Mouse (Mus musculus) yolk sac, embryonic 10.5 days (tissue): ENCODE data around the gene Ppfibp1.

Source experiments
- DNase-seq: peaks from one replicate; pipeline ENCODE4 v3.0.0-alpha.2; 2017; ENCODE audit warnings: low spot score

Ppfibp1 gene

DNA sequence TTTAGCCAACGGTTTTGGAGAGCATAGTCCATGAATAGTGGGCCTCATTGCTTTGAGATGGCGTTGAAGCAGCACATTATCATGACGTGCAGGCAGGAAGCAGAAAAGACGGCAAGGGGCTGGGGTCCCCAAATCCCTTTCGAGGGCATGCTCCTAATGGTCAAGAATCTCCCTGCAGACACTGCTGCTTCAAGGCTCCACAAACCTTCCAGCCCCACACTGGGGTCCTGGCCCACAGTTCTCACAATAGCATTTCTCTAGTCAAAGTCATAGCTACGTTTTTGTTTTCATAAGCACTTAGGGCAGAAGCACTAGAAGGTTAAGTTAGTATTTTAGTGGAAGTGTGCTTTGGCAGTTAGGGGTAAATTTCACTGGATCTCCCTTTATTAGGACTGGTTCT lies 107.6 kb downstream of the Ppfibp1 start:
- DNase-seq, result no peak

DNA sequence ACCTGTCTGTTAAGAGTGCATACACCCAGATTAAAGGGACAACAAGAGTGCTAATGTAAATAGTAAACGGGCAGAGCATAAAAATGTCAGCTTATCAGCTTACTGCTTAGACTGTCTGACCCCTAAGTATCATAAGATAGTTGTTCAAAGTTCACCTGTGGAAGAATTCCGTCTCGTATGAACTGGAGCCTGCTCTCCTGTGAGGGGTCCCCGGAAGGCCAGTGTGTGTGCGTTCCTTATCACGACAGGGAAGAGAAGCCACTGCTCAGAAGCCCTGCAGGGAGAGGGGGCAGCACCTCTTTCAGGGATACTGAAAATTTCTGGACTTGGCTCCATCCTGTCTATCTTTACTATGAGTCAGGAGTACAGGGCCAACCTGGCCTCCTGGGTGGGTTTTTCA lies 108.7 kb downstream of the Ppfibp1 start:
- DNase-seq, result no peak

GRCm38 (mm10) chr6:146998710-146999109 lies 110.4 kb downstream of the Ppfibp1 start:
- no peak for DNase-seq

DNA sequence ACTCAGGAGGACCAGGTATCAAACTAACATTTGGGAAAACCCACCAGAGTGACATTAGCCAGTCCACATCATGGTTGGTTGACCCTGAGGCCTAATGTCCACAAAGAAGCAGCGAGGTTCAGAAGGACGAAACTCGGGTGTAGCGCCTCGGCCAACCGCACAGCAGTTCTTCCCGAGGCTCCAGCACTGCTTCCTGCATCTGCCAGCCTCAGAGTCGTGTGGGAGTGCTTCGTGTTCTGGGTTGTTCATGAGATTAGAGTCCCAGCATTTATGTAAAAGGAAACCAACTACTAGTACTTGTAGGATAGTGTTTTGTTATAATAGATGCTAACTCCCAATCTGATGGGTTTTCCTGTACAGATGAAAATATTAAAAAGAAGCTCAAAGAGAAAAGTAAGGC lies 111.0 kb downstream of the Ppfibp1 start:
- DNase-seq, result no peak

- DNase-seq, result no peak
Measured at GRCm38 (mm10) chr6:146999755-147000154, 111.5 kb downstream of the Ppfibp1 start.

DNA sequence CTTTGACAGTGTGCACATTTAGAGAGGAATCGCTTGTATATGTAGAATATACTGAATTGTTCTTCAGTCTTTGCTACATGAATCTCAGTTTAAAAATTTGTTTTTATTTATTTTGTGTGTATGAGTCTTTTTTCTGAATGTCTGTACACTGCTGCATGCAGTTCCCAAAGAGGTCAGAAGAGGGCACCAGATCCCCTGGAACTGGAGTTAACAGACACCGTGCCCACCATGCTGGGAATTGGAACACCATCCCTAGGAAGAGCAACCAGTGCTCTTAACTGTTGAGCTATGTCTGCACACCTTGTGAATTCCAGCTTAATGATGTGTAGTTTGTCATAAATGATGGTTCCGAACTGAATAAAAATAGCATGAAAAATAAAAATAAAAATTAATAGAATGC lies 119.9 kb downstream of the Ppfibp1 start:
- DNase-seq, result no peak

DNA sequence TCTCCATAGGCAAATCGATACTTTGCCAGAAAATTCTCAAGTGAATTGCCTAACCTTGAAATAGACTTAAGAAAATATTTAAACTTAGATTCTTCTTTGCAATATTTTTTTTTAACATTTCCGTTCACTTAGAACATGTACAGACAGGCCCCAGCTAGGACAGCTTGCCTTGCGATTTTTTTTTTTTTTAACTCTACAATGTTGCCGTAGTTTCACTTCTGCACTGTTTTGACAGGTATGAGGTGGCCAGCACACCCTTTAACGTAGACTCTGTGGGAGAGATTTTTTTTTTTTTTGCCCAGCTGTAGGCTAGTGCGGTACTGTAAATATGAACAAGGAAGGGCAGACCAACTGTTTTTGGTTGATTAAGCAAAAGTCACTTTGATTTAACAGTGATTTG lies 122.1 kb downstream of the Ppfibp1 start:
- no peak for DNase-seq

GRCm38 (mm10) chr6:147010811-147011520 lies 122.7 kb downstream of the Ppfibp1 start:
- DNase-seq, result no peak

DNA sequence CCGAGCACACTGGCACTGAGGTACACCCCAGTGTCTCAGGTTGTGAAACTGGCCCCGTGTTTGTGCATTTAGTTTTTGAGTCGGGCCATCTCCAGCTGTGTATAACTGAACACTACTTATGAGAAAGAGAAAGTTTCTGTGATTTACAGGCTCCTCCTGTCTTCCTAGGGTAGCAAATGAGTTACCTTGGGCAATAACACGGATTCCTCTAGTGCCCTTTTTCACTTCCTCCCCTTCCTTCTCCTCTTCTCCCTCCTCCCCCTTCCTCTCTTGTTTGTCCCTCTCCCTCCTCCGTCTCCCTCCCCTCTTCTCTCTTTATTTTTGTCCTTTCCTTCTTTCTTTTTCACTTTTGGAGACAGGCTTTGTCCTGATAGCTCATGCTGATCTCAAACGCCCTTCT lies 123.3 kb downstream of the Ppfibp1 start:
- no peak for DNase-seq

GRCm38 (mm10) chr6:147011977-147012376 lies 123.7 kb downstream of the Ppfibp1 start:
- no peak for DNase-seq

GRCm38 (mm10) chr6:147013546-147013945 lies 125.3 kb downstream of the Ppfibp1 start:
- DNase-seq, result no peak

DNA sequence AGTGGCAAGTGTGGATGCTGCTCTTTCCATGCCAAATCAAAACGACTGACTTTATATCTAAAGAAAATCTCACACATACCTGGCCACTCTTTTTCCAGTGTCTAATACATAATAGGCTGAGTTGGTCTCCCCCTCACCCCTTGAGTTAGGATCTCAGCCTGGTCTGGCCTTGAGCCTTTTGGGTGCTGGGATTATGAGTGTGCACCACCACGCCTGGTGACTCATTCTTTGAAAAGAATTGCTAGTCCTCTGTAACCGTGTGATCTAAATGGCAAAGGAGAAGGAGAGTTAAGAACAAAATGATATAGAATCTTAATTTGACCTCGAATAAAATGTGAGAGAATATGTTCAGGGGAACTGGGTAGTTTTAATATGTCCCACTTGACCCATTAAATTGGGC lies 129.6 kb downstream of the Ppfibp1 start:
- no peak for DNase-seq

- no peak for DNase-seq
Measured at GRCm38 (mm10) chr6:147018364-147018763, 130.1 kb downstream of the Ppfibp1 start.

- DNase-seq, result no peak
Measured at GRCm38 (mm10) chr6:147021181-147021580, 132.9 kb downstream of the Ppfibp1 start.

GRCm38 (mm10) chr6:147022375-147023132 lies 134.3 kb downstream of the Ppfibp1 start:
- DNase-seq, result no peak

DNA sequence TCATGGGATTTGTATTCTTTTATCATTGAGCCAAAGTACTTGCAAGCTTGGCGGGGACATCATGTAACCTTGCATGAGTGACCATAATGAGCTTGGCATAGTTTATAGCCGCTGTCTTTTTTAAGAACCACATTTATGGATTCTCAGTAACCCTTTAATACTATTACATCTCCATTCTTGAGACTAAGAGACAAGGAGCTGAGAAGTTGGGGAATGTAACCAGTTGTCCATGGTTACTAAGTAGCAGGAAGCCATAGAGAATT lies 134.8 kb downstream of the Ppfibp1 start:
- DNase-seq, result no peak

DNA sequence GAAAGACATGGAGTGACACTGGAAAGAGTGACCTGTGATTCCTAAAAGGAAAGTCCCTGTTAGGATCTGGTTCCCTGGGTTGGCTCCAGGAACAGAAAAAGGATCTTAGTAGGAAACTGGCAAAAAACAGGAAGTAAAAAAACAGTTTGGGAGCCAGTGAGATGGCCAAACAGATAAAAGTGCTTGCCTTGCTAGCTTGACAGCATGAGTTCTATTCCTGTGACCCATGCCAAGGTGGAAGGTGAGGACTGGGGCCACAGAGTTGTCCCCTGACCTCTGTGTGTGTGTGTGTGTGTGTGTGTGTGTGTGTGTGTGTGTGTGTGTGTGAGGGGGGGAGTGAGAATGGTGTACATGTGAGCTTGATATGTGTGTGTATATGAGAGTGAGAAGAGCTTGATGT lies 135.3 kb downstream of the Ppfibp1 start:
- no peak for DNase-seq

DNA sequence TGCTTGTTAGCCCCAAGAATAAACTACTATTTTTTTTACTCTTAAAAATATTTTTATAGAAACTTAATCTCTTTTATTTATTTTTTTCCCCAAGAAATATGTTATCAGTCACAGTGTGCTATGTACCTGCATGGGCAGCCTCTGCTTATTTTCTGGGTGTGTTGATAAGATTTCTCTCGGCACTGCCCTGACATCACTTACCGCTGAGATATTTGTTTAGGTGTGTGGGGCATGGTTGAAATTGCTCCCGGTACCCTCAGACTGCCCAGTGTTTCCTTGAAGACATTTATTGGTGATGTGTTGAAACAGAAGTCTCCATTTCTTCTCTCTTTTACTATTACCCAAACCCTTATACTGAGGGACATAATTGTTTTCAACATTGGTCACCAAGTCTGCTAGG lies 136.5 kb downstream of the Ppfibp1 start:
- DNase-seq, result no peak

GRCm38 (mm10) chr6:147028396-147028795 lies 140.1 kb downstream of the Ppfibp1 start:
- DNase-seq, result no peak

DNA sequence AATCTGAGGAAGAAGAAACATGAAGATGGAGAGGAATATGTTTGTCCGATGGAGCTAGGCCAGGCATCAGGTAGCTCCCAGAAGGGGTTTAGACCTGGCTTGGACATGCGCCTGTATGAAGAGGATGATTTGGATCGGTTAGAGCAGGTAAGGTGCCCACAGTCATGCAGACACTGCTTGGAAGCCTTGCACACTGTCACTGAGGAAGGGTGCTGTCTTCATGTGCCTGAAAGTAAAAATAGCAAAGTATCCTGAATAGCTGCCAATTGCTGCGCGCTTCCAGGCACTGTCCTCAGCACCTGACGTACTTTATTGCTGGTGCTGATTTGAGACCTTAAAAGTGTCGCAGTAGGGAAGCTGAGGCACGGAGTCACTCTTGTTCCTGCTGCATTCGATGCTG lies 141.3 kb downstream of the Ppfibp1 start:
- no peak for DNase-seq

- no peak for DNase-seq
Measured at GRCm38 (mm10) chr6:147030096-147030885, 142.0 kb downstream of the Ppfibp1 start.

GRCm38 (mm10) chr6:147032303-147032925 lies 144.1 kb downstream of the Ppfibp1 start, which contains the start of gene Rep15:
Gene Rep15, plus strand, starts transcription at chr6:147032584.
- DNase-seq, result no peak
